Mouse (Mus musculus) hindbrain, embryonic 10.5 days (tissue): ENCODE measurements around the gene Arl15. TPM values are rescaled to one million over a fixed set of nuclear protein-coding genes. Genes with fewer than 3 reads are reported as not detected.

Experiments used
- DNase-seq: peaks from one replicate; pipeline ENCODE4 v3.0.0-alpha.2; 2017; ENCODE audit warnings: low spot score
- H3K27ac ChIP-seq: fragments of 300-500 bp; sonication (generic); 2 replicates; pipeline ENCODE4 v1.5.1; 2016; ENCODE audit warnings: mild to moderate bottlenecking, moderate library complexity
- H3K27me3 ChIP-seq: fragments of 300-500 bp; sonication (generic); 2 replicates; pipeline ENCODE4 v1.6.1; 2016; ENCODE audit warnings: mild to moderate bottlenecking; ENCODE audit not compliant: poor library complexity, insufficient read depth, severe bottlenecking
- H3K36me3 ChIP-seq: fragments of 300-500 bp; sonication (generic); 2 replicates; pipeline ENCODE4 v1.6.1; 2016; ENCODE audit warnings: mild to moderate bottlenecking, moderate library complexity
- H3K4me1 ChIP-seq: fragments of 300-500 bp; sonication (generic); replicated peaks from 2 replicates; pipeline ENCODE4 v1.6.1; 2016; ENCODE audit warnings: mild to moderate bottlenecking
- H3K4me3 ChIP-seq: fragments of 300-500 bp; sonication (generic); 2 replicates; pipeline ENCODE4 v1.5.1; 2016; ENCODE audit warnings: mild to moderate bottlenecking, moderate library complexity
- H3K9me3 ChIP-seq: fragments of 300-500 bp; sonication (generic); 2 replicates; pipeline ENCODE4 v1.6.1; 2016; ENCODE audit warnings: mild to moderate bottlenecking, moderate library complexity
- WGBS: fragments of 180-500 bp; shearing (Covaris S2); methylation state at CpG from one replicate; pipeline ENCODE4 v1.1.7; 2016; 5-methylcytosine and 5-hydroxymethylcytosine counted together
- polyA plus RNA-seq: library from polyadenylated mRNA; unstranded; fragments of >200 nt; fragmentation: Nextera tagmentation; extraction: Ambion mirVana; gene quantifications from 2 replicates; pipeline ENCODE4 v1.2.1, GENCODE M21; 2016

Arl15 gene
- polyA plus RNA-seq, result 10.3 and 10.8 TPM in 2 replicates

DNA sequence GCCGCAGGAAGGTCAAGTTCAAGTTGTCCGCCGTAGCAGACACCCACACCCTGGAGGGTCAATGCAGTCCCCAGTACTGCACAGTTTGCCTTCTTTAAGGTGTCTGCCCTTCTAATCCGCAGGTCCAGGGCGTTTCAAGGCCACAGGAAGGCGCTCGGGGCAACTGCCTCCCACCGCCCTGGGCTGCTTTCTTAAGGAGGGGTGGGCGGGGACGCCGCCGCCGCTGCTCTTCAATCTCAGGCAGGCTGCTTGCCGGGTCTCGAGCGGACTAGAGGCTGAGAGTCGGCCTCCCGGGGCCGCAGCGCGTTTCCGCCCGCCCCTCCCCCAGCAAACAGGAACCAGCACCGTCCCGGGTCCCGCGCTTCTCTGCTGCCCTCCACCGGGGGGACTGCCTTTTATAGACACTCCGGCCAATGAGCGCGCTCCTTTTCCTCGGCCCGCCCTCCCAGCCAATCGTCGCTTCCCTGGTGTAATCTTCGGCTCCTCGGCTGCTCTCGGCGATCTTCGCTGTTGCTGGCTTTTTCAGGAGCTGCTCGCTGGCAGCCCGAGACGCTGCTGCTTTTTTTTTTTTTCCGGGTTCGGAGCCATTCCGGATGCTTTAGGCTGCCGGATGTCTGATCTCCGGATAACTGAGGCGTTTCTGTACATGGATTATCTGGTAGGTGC, at the start of gene Arl15:
Arl15 (plus strand) TSS at position 467 of the 666 bp plus-strand sequence.
- Histone ChIP-seq H3K36me3 (no peaks in the 10 kb centered on the region), H3K9me3 (no peaks in the 10 kb centered on the region), H3K4me3 (peak within 1 kb of the TSS; percentile 78), H3K27me3 (no peaks in the 10 kb centered on the region), H3K27ac (peak within 1 kb of the TSS; percentile 92), H3K4me1 (peaks cover 24% of the 10 kb centered on the region)
- WGBS, result under 1% methylated on average over 49 of the region's 49 CpGs
- DNase-seq, result peak; percentile 99

DNA sequence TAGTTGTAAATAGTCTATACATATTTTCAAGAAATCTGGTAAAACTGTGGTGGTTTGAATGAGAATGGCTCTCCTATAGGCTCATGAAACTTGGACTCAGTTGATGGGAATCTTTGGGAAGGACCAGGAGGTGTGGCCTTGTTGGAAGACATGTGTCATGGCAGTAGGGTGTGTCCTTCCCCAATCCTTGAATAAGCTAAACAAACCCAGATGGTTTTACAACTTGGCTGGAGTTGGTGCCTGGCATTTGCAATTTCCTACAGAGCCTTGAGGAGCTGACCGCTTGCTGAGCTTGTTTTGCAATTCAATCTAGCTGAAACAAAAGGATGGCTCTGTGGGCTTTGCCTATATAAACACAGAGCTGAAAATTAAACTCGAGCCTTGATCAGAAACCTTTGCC, 49.0 kb upstream of the Arl15 start:
- Histone ChIP-seq H3K4me3 (no peak overlapping the region), H3K27ac (no peak overlapping the region), H3K9me3 (no peaks in the 10 kb centered on the region), H3K27me3 (no peaks in the 10 kb centered on the region), H3K4me1 (no peaks in the 10 kb centered on the region), H3K36me3 (no peaks in the 10 kb centered on the region)
- WGBS, result 49% methylated on average over 2 of the region's 2 CpGs
- DNase-seq, result no peak

GRCm38 (mm10) chr13:113750766-113751165, 43.5 kb upstream of the Arl15 start:
- no peak for DNase-seq
- H3K4me1 ChIP-seq, result peaks cover 5% of the 10 kb centered on the region; the same call in 1 of the 2 replicates
- H3K27ac ChIP-seq, result no peak overlapping the region
- no peaks in the 10 kb centered on the region for H3K36me3 ChIP-seq
- H3K27me3 ChIP-seq, result no peaks in the 10 kb centered on the region
- no peaks in the 10 kb centered on the region for H3K9me3 ChIP-seq
- no peak overlapping the region for H3K4me3 ChIP-seq
- 67% methylated on average over 5 of the region's 5 CpGs for WGBS

DNA sequence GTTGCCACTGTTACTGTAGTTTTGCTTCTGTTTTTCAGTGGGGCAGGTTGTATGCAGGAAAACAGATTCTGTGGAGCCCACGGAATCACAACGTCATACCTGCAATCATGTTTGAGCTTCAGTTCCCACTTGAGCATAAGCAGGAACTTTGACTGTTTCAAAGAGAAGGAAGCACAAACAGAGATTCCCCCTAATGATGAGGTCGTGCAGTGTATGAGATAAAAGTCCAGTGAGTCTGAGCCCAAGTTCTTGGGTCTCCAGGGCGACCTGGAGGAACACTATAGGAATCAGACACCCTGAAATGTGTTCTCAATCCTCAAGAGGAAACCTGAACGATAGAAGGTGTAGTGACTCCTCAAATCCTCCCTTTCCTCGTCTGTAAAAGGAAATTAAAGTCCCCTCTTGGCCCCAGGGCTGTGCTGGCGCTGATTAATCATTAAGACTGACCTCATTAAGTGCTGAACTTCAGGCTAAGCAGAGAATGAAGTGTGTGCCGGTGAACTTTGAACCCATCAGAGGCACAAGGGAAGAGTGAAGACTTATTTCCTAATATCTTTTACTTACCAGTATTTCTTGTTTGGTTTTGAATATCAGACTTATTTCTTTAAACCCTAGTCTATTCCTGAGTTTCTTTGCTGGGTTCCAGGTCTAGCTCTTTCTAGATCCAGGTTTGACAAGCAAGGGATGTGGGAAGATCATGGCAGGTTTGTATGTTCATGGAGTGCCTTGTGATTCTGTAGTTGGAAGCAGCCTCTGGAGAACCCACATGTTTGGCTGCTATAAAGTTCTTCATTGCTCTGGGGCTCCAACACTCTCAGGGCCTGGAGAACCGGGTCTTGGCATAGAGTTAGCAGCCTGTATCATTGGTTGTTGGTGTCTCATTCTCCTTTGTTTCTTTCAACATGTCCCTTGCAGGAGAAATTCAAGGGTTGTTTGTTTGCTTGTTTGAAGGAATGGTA, 39.3 kb upstream of the Arl15 start:
- Histone ChIP-seq H3K9me3 (no peaks in the 10 kb centered on the region), H3K4me3 (no peak overlapping the region), H3K27ac (no peak overlapping the region), H3K4me1 (peaks cover 17% of the 10 kb centered on the region; the same call in 1 of the 2 replicates), H3K27me3 (no peaks in the 10 kb centered on the region), H3K36me3 (no peaks in the 10 kb centered on the region)
- no peak for DNase-seq
- 77% methylated on average over 9 of the region's 9 CpGs for WGBS

- Histone ChIP-seq H3K4me3 (no peak overlapping the region), H3K27ac (0 out of 2 replicates have a peak overlapping the region, but pooled peaks have one; percentile 23), H3K36me3 (no peaks in the 10 kb centered on the region), H3K27me3 (no peaks in the 10 kb centered on the region), H3K4me1 (peaks cover 17% of the 10 kb centered on the region; the same call in 1 of the 2 replicates), H3K9me3 (no peaks in the 10 kb centered on the region)
- no peak for DNase-seq
- WGBS, result 37% methylated on average over 6 of the region's 6 CpGs
Observed at GRCm38 (mm10) chr13:113755779-113756178, 38.5 kb upstream of the Arl15 start.

DNA sequence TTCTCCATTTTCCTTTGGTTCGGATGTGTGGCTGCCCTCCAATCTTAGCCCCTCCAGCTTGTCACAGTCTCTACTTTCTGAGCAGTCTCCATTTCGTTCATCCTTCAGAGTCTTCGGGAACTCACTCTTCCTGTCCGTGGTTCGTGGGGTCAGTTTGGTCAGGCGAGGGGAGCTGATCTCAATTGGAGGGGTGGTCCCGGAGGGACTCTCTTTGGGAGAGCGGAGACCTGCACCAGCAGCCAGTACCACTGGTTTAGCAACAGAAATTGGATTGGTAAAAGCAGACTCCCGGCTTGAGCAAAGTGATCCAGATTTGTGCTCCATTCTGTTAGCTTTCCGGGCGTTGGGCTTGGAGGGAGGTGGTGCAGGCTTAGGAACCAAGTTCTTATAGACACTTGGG, 32.6 kb upstream of the Arl15 start:
- H3K4me1 ChIP-seq, result peaks cover 7% of the 10 kb centered on the region; the same call in 1 of the 2 replicates
- H3K27ac ChIP-seq, result no peak overlapping the region
- WGBS, result 92% methylated on average over 11 of the region's 11 CpGs
- no peaks in the 10 kb centered on the region for H3K36me3 ChIP-seq
- no peaks in the 10 kb centered on the region for H3K9me3 ChIP-seq
- no peaks in the 10 kb centered on the region for H3K27me3 ChIP-seq
- H3K4me3 ChIP-seq, result no peak overlapping the region
- DNase-seq, result no peak

DNA sequence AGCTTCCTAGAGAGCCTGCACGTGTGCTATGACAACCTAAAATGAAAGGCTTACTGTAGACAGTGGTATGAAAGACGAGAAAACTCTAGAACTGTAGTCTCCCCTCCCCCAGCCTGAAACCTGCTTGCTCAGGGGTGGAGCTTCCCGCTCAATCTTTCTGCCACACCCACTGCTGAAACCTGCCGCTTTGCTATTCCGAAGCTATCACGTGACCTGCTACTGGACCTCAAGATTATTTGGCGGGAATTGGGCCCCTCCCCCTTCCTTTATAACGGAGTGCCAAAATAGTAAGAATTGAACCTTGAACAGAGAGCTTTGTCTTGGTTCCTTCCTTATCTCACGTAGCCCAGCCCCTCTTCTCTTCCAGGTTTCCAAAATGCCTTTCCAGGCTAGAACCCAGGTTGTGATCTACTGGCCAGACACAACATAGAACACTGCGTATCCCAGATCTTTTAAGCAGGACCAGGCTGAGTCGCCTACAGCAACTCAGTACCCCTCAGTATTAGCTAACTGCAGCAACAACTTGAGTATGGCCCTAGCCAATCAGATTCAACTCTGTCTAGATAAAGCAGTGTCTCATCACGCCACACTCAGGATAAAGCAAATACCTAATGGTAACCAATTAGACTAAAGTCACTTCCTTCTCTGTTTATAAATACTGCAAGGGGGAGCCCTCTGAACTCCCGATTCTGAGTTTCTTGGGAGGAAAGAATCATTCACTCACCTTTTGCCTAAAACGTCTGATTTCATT, 31.4 kb upstream of the Arl15 start:
- DNase-seq, result no peak
- Histone ChIP-seq H3K4me3 (no peak overlapping the region), H3K27me3 (no peaks in the 10 kb centered on the region), H3K9me3 (peaks cover 4% of the 10 kb centered on the region; the same call in 1 of the 2 replicates), H3K27ac (no peak overlapping the region), H3K36me3 (no peaks in the 10 kb centered on the region), H3K4me1 (peaks cover 7% of the 10 kb centered on the region; the same call in 1 of the 2 replicates)
- 88% methylated on average over 14 of the region's 14 CpGs for WGBS

GRCm38 (mm10) chr13:113765411-113765810, 28.9 kb upstream of the Arl15 start:
- DNase-seq, result no peak
- no peak overlapping the region for H3K4me3 ChIP-seq
- 63% methylated on average over 3 of the region's 3 CpGs for WGBS

DNA sequence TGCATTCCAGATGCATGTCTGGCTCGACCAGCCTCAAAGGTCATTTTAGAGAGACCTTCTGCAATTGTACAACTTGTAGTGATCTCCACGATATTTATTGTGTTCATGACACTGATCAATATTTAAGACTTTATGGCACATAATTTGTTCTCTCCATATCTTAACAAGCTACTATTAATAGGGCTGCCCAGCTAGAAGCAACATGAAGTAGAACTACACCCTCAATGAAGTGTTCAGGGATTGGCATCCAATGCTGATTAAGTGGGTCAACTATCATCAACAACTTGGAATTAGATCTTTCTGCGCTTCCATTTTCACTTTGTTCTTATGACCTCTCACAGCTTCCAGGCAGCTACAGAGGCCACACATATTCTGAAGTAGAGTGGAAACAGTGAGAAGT, 24.5 kb upstream of the Arl15 start:
- 93% methylated on average over 3 of the region's 3 CpGs for WGBS
- Histone ChIP-seq H3K27ac (no peak overlapping the region), H3K4me3 (no peak overlapping the region), H3K36me3 (no peaks in the 10 kb centered on the region), H3K27me3 (no peaks in the 10 kb centered on the region), H3K9me3 (peaks cover 4% of the 10 kb centered on the region; the same call in 1 of the 2 replicates), H3K4me1 (no peaks in the 10 kb centered on the region)
- no peak for DNase-seq

More at GRCm38 (mm10) chr13:113765411-113765810, 28.9 kb upstream of the Arl15 start:
- H3K9me3 ChIP-seq, result peaks cover 4% of the 10 kb centered on the region; the same call in 1 of the 2 replicates
- H3K27me3 ChIP-seq, result no peaks in the 10 kb centered on the region
- H3K36me3 ChIP-seq, result no peaks in the 10 kb centered on the region
- H3K4me1 ChIP-seq, result no peaks in the 10 kb centered on the region
- H3K27ac ChIP-seq, result no peak overlapping the region

DNA sequence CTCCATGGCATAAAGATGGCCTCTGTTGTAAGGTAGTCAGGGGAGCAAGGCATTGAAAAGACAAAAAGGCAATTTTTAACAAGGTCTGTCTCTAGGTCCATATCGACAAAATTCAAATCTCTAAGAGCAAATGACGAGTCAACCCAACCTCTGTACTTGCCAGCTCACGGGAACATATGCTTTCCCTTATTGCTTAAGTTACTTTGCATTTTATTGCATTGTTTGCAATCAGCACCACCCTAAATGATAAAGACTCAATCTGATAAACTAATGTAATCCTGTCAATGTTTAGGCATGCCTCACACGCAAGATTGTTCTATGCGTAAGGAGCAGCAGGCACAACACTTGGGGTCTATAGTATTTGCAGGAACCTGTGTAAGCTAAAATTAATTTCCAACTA, 24.0 kb upstream of the Arl15 start:
- no peak overlapping the region for H3K4me3 ChIP-seq
- H3K4me1 ChIP-seq, result no peaks in the 10 kb centered on the region

GRCm38 (mm10) chr13:113771340-113771739, 23.0 kb upstream of the Arl15 start:
- Histone ChIP-seq H3K4me3 (no peak overlapping the region), H3K36me3 (no peaks in the 10 kb centered on the region), H3K4me1 (no peaks in the 10 kb centered on the region), H3K27ac (no peak overlapping the region), H3K9me3 (peaks cover 4% of the 10 kb centered on the region; the same call in 1 of the 2 replicates), H3K27me3 (no peaks in the 10 kb centered on the region)
- DNase-seq, result no peak
- 23% methylated on average over 1 of the region's 1 CpGs for WGBS

More for the DNA sequence above, 24.0 kb upstream of the Arl15 start:
- 92% methylated on average over 5 of the region's 5 CpGs for WGBS
- DNase-seq, result no peak
- no peak overlapping the region for H3K27ac ChIP-seq
- no peaks in the 10 kb centered on the region for H3K36me3 ChIP-seq
- H3K9me3 ChIP-seq, result peaks cover 4% of the 10 kb centered on the region; the same call in 1 of the 2 replicates
- no peaks in the 10 kb centered on the region for H3K27me3 ChIP-seq

DNA sequence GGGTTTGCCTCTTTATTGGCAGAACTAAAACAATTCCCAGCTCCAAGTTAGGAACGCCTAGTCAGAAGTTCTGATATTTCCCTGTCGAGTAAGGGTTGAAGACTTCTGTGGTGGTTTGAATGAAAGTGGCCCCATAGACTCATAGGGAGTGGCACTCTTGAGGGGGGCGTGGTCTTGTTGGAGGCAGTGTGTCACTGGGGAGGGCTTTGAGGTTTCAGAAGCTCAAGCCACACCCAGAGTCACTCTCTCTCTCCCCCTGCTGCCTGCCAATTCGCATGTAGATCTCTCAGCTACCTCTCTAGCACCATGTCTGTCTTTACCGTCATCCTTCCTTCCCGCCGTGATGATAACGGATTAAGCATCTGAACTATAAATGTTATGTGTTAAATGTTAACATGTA, 19.5 kb upstream of the Arl15 start:
- Histone ChIP-seq H3K36me3 (no peaks in the 10 kb centered on the region), H3K9me3 (no peaks in the 10 kb centered on the region), H3K4me1 (no peaks in the 10 kb centered on the region), H3K4me3 (no peak overlapping the region), H3K27ac (no peak overlapping the region), H3K27me3 (no peaks in the 10 kb centered on the region)
- 91% methylated on average over 8 of the region's 8 CpGs for WGBS
- DNase-seq, result no peak
